Mouse (Mus musculus): ENCODE results near the gene Alkbh3. TPM values are rescaled to one million over a fixed set of nuclear protein-coding genes. Genes with fewer than 3 reads are reported as not detected.

Gene Alkbh3
- polyA plus RNA-seq, 1 experiment from 2014 or later = 55.8 TPM

DNA sequence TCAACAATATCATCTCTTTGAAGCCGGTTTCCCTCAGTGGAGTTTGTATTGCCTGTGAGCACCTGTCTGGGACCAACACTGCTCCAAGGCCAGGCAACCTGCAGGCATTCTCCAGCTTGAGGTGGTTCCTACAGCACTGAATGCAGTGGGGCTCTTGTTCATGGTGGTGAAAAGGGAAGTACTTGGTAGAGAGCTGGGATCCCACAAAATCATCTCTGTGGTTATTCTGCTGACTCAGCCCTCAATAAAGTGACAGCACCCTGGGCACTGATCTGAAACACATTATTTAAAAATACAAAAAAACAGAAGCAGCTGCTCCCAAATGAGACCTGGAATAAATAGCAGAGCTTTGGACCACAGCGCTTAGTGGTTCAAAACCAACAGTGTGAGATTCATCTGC is 22.2 kb downstream of the Alkbh3 start:
- Histone ChIP-seq H3K9me3 (no peaks in the 10 kb centered on the region), H3K9ac (replicated peaks) (no peak overlapping the region), H3K27me3 (no peaks in the 10 kb centered on the region), H3K4me1 (peaks cover 12% of the 10 kb centered on the region), H3K4me3 (no peak overlapping the region), H3K36me3 (peaks cover 63% of the 10 kb centered on the region), H3K4me2 (replicated peaks) (no peak overlapping the region), H3K27ac (replicated peaks) (no peak overlapping the region)
- ATAC-seq (ENCODE audit: low FRiP score, low read depth) = no peak
- 93% methylated on average over 2 of the region's 2 CpGs for WGBS

DNA sequence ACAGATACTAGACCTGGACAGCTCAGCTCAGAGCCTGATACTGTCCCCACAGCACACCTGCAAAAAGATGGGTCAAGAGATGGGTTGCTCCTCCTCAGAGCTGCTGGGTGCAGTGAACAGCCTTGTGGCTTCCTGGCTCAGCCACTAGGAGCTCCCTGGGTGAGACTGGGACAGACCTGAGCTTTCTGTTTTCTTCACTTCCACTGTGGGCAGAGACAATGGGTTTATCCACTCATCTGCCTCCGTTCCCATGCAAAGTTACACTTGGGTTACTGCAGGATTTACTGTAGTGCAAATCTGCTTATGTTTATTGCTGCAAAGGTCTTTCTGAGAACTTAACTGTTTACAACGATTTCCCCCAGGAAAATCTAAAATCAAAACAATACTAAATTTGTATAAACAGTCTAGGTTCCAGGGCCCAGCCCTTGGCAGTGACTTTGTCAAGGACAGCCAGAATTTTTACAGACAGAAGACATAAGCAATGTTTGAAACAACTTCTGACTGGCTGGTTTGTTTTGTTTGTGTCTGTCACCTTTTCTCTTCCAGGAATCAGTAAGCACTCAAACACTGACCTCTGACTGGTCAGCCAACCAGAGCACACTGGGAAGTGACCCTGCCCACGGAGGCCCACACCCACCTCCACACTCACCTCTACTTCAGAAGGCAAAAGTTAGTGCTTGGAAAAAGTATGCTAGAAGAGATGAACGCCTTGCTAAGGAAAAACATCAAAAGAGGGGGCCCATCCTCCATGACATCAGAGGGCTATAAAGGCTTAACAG is 28.0 kb downstream of the Alkbh3 start:
- Histone ChIP-seq H3K27ac (replicated peaks) (no peak overlapping the region), H3K9ac (replicated peaks) (no peak overlapping the region), H3K27me3 (0 out of 2 replicates have a peak, but pooled peaks cover under 1% of the 10 kb centered on the region), H3K9me3 (no peaks in the 10 kb centered on the region), H3K4me3 (no peak overlapping the region), H3K4me1 (no peaks in the 10 kb centered on the region), H3K4me2 (replicated peaks) (no peak overlapping the region), H3K36me3 (peaks cover 67% of the 10 kb centered on the region)
- ATAC-seq (ENCODE audit: low FRiP score, low read depth) = no peak
- WGBS = 91% methylated on average over 4 of the region's 4 CpGs

DNA sequence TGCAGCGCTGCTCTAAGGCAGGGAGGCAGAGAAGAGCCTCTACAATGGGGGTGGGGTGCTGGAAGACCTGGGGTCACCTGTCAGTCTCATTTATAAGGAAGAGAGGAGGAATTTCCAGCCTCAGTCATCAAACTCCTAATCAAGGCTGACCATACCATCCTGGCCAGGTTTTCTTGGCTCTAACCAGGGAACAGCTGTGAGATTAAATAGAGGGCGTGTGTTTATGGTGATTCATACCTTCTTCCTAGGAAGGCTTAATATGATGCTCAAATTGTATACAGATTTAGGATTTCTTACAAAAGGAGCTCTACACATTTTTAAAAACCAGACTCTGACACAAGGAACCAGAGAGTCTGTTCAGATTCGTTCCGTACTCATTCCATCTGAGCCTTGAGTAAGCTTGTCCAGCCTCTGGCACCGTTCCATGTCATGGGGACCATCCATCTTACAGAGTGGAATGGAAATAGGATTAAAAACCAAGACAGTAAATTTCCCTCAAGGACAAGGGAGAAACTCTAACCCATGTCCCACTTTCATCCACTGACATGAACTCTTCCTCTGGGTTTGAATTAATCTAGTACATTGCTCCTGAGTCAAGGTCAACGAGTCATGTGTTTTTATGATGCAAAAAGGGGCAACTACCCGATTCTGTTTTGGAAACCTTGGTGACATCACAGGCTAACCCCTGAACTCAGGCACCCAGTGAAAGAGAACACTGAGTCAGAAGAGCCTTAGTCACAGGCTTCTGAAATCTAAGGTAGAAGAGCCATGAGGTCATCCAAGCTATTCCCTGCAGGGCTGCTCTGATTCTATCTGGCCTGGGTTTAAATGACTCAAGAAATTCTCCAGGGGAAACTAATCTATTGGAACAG is 31.1 kb downstream of the Alkbh3 start:
- no peak overlapping the region for H3K9ac ChIP-seq (replicated peaks)
- H3K4me2 ChIP-seq (replicated peaks) = no peak overlapping the region
- WGBS = 91% methylated on average over 7 of the region's 7 CpGs
- H3K4me3 ChIP-seq = no peak overlapping the region
- H3K27me3 ChIP-seq = 0 out of 2 replicates have a peak, but pooled peaks cover 3% of the 10 kb centered on the region
- no peaks in the 10 kb centered on the region for H3K9me3 ChIP-seq
- ATAC-seq (ENCODE audit: low FRiP score, low read depth) = no peak
- H3K4me1 ChIP-seq = peaks cover 25% of the 10 kb centered on the region
- no peak overlapping the region for H3K27ac ChIP-seq (replicated peaks)
- peaks cover 50% of the 10 kb centered on the region for H3K36me3 ChIP-seq

DNA sequence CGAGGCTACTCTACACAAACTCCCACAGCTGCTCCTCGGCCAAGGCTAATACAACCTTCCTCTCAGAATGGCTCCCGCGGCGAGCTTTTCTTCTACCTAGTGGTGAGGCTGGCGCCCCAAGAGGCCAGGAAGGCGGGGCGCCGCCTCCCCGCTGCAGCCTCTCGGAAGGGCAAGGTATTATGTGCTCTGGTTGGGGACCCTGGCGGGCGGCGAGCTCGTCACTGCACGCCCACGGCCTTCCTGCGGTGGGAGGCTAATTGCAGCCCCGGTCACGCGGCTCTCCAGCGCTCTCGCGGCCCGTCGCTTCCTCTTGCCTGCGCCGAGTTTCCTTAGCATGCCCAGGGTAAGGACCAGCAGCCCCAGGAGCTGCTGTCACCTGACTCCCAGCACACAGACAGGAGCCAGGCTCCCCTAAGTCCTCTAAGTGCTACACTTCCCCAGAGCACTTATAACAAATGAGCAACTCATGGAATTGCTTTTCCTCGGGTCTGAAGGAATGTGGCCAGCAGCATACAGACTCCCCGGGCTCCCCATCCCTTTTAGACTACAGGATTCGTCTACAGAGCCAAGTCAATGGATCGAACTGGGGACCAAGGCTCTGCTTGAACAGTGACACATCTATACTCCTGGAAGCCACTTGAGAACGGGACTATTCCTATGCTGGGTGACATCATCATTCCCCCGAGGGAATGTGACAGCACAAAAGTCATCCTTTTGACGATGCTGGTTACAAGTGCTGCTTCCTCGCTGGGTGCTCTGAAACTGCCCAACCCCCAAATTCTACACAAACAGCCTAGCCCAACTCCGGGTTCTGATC is 34.0 kb downstream of the Alkbh3 start:
- H3K9me3 ChIP-seq = no peaks in the 10 kb centered on the region
- 2% methylated on average over 37 of the region's 37 CpGs for WGBS
- peak overlapping the region; percentile 60 for H3K9ac ChIP-seq (replicated peaks)
- peaks cover 8% of the 10 kb centered on the region; the same call in 1 of the 2 replicates for H3K27me3 ChIP-seq
- peak overlapping the region; percentile 56; the same call in 1 of the 2 replicates for H3K27ac ChIP-seq (replicated peaks)
- H3K4me3 ChIP-seq = peak overlapping the region; percentile 49
- ATAC-seq (ENCODE audit: low FRiP score, low read depth) = peak; percentile 75
- H3K36me3 ChIP-seq = peaks cover 31% of the 10 kb centered on the region
- H3K4me1 ChIP-seq = peaks cover 25% of the 10 kb centered on the region
- peak overlapping the region; percentile 83 for H3K4me2 ChIP-seq (replicated peaks)

DNA sequence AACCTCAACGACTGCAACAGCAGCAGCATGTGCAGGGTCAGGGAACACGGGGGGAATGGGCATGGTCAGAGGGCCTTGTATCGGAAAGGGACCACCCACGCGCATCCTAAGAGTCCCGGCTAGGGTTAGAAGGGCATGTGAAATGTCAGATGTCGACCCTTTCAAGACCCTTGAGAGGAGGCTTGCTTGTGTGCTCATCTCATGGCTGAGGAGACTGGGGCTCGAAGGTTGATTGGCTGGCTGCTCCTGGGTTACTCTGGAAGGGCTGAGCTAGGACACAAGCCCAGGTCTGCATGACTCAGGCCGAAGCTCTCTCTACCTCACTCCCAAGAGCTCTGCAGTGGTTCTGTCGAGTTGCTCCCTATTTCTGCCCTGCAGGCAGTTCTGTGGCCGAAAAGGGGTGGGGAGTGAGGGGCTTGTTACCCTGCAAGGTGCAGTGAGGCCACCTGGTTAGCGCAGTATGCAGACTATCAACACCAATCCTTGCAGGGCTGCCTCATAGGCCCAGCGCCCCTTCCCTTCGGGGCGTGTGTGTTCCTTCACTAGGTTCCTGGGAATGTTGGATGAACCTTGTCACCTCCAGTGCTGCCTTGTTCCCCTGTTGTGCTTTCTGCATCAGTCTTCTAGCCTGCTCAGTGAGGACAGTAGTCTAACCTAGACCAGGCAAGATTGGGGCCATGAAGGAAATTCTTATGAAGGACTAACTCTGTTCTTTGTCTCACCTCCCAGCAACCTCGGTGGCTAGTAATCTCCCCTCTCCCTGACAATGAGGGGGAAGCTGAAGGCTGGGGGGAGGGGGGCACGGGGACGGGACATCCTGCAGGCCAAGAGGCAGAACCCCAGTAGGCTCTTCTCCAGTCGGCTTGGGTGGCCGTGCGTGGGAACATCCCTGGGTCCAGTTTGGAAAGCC is 34.8 kb downstream of the Alkbh3 start:
- Histone ChIP-seq H3K9ac (replicated peaks) (peak overlapping the region; percentile 60), H3K4me3 (peak overlapping the region; percentile 49), H3K4me2 (replicated peaks) (peak overlapping the region; percentile 83), H3K9me3 (no peaks in the 10 kb centered on the region), H3K27me3 (peaks cover 8% of the 10 kb centered on the region; the same call in 1 of the 2 replicates), H3K36me3 (peaks cover 22% of the 10 kb centered on the region), H3K27ac (replicated peaks) (peak overlapping the region; percentile 56; the same call in 1 of the 2 replicates), H3K4me1 (peaks cover 25% of the 10 kb centered on the region)
- 21% methylated on average over 21 of the region's 21 CpGs for WGBS
- ATAC-seq (ENCODE audit: low FRiP score, low read depth) = peak; percentile 21

DNA sequence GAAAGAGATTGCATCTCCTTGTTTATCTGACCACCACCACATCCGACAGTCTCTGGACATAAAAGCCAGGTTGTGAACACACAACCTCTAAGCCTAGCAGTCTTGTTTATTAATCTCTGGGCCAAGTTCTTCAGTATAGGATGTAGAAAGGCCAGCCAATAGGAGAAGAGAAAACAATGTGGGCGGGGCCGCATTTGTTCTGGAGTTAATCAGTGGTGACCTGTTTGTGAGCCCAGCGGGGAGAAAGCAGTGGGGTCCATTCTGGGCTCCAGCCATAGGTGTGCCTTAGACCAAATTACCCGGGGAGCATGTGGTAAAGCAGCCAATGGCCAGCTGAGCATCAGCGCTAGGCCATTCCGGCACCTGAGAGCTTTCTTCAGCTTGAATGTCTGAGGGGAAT is 35.6 kb downstream of the Alkbh3 start:
- H3K4me2 ChIP-seq (replicated peaks) = no peak overlapping the region
- peaks cover 8% of the 10 kb centered on the region; the same call in 1 of the 2 replicates for H3K27me3 ChIP-seq
- 46% methylated on average over 7 of the region's 7 CpGs for WGBS
- no peak overlapping the region for H3K27ac ChIP-seq (replicated peaks)
- H3K36me3 ChIP-seq = peaks cover 15% of the 10 kb centered on the region
- no peaks in the 10 kb centered on the region for H3K9me3 ChIP-seq
- peaks cover 25% of the 10 kb centered on the region for H3K4me1 ChIP-seq
- ATAC-seq (ENCODE audit: low FRiP score, low read depth) = no peak
- H3K4me3 ChIP-seq = no peak overlapping the region
- no peak overlapping the region for H3K9ac ChIP-seq (replicated peaks)

DNA sequence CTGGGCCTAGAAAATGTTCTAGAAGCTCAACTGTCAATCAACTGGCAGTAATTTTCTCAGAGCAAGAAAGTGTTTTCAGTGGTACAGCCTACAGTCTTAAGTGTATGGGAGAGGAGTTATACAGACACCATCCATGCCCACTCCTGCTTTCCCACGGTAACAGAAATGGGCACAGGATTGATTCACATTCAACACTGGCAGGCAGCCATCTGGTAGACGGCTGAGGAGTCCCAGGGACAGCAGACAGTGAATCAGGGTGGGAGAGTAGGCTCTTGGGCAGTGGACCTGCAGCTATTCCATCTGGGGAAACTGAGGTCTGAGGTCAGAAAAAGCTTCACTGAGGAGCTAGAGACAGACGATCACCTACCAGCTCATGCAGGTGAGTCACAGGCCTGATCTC is 39.0 kb downstream of the Alkbh3 start:
- no peak overlapping the region for H3K4me3 ChIP-seq
- WGBS = 75% methylated on average over 3 of the region's 3 CpGs
- no peak for ATAC-seq (ENCODE audit: low FRiP score, low read depth)

DNA sequence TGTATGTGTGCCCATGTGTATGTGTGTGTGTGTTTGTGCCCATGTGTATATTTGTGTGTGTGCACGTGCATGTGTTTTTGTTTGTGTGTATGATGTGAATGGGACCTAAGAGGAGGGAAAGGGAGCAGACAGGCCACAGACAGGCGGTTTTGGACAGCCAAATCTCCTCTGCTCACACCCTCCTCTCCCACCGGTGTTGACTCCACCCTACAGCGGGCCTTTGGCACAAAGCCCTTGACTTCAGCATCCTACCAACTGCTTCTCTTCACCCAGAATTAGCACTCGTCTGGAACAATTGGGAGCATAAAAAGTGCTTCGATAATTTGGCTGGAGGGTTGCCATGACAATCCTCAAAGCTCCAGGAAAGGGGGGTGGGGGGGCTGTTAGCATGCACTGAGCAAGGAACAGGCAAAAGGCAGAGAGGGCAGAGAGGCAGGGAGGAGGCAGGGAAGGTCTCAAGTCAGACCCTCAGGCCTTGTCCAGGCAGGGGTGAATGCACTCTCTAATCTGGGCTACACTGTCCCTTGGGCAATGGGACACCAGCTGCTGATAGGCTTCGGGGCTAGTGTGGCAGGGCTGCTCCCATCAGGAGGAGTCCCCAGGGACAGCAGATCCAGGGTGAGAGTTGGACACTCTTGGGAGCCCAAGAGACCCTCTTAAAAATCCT is 46.0 kb downstream of the Alkbh3 start:
- Histone ChIP-seq H3K9ac (replicated peaks) (no peak overlapping the region), H3K4me2 (replicated peaks) (no peak overlapping the region), H3K27ac (replicated peaks) (no peak overlapping the region), H3K4me3 (no peak overlapping the region), H3K27me3 (no peaks in the 10 kb centered on the region), H3K36me3 (no peaks in the 10 kb centered on the region), H3K9me3 (no peaks in the 10 kb centered on the region), H3K4me1 (peaks cover 12% of the 10 kb centered on the region)
- peak; percentile 44; the same call in 1 of the 2 replicates for ATAC-seq (ENCODE audit: low FRiP score, low read depth)
- WGBS = 39% methylated on average over 7 of the region's 7 CpGs

More for the DNA sequence above, 39.0 kb downstream of the Alkbh3 start:
- no peak overlapping the region for H3K9ac ChIP-seq (replicated peaks)
- peaks cover 5% of the 10 kb centered on the region; the same call in 1 of the 2 replicates for H3K27me3 ChIP-seq
- no peak overlapping the region for H3K27ac ChIP-seq (replicated peaks)
- no peaks in the 10 kb centered on the region for H3K36me3 ChIP-seq
- no peaks in the 10 kb centered on the region for H3K9me3 ChIP-seq
- no peak overlapping the region for H3K4me2 ChIP-seq (replicated peaks)
- peaks cover 18% of the 10 kb centered on the region for H3K4me1 ChIP-seq

DNA sequence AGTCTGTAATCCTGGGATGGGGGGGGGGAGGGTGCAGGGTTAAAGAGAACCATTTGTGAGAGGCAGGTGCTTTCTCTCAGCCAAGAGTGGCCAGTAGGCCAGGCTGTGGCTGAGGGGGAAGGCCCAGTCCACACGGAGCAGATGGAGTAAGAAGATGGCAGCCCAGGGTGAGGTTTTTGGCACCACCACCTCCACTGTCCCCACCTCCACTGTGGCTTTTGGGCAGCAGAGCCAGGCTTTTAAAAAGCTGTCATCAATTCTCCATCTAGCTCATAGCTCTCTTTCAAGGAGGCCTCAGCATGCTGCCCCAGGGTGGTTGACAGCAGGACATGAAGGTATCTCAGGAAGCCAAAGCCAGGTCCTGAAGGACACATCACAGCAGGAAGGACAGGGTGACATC is 46.8 kb downstream of the Alkbh3 start:
- no peak overlapping the region for H3K4me2 ChIP-seq (replicated peaks)
- ATAC-seq (ENCODE audit: low FRiP score, low read depth) = no peak
- H3K36me3 ChIP-seq = no peaks in the 10 kb centered on the region
- H3K9ac ChIP-seq (replicated peaks) = no peak overlapping the region
- peaks cover 12% of the 10 kb centered on the region for H3K4me1 ChIP-seq
- H3K4me3 ChIP-seq = no peak overlapping the region
- 94% methylated on average over 1 of the region's 1 CpGs for WGBS
- H3K27me3 ChIP-seq = peaks cover 2% of the 10 kb centered on the region
- no peaks in the 10 kb centered on the region for H3K9me3 ChIP-seq
- no peak overlapping the region for H3K27ac ChIP-seq (replicated peaks)

DNA sequence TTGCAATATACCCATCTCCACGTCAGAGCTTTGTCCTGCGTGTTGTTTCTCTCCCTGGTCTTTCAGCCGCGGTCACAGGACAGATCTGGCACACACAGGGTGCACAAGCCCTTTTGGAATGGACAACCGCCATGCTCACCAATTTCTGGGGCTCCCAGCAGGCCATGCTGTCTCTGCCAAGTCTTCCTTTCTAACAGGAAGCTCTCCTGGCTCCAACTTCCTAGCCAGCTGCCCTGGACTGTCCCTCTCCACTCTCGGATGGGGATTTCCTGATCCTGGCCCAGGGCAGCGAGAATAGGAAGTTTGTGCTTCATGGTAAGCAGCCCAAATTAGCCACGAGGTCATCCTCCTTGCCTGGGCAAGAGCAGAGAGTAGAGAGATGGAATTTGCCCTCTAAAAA is 48.9 kb downstream of the Alkbh3 start:
- H3K4me2 ChIP-seq (replicated peaks) = no peak overlapping the region
- no peak overlapping the region for H3K27ac ChIP-seq (replicated peaks)
- ATAC-seq (ENCODE audit: low FRiP score, low read depth) = no peak
- no peaks in the 10 kb centered on the region for H3K36me3 ChIP-seq
- H3K9me3 ChIP-seq = no peaks in the 10 kb centered on the region
- peaks cover 26% of the 10 kb centered on the region for H3K4me1 ChIP-seq
- H3K27me3 ChIP-seq = peaks cover 23% of the 10 kb centered on the region
- H3K4me3 ChIP-seq = no peak overlapping the region
- WGBS = 77% methylated on average over 8 of the region's 8 CpGs
- no peak overlapping the region for H3K9ac ChIP-seq (replicated peaks)
